Mouse (Mus musculus): ENCODE measurements at regions not wholly inside any gene's neighbourhood (a gene's known extent, or its start where the extent isn't known, plus 50 kb on each side); places are given as distances from the start of the nearest gene placed in this dataset.

DNA sequence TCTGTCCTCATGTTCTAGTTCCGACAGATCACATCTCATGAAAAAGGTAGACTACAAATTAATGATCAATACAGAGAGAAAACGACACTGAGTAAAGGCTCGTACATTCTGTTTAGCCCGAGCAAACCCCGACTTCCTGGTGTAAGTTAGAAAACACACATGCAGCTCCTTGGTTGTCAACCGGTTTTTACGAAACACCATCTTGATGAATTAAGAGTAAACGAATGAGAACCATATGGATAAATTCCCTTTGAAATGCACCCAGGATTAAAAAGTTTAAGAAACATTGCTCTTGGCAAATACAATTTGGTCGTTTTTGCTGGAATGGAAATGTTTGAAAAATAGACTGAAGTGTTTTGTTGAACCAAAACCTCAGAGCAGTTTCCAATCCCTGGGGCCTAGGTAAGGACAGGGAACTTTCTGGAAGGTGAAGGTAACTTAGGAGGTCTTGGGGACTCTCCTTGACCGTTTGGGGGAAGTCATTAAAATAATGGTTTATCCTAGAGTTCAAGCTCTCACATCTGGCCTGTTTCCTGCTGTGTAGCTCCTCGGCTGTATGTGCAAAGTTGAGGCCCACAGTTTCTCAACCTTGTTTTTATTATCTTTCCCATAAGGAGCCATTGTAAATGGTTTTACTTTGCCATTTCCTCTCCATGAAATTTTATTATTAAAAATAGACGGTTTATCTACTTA is 579.3 kb upstream of the Nr5a2 start:
- in situ Hi-C loops (cut with MboI; ENCODE audit: low pct_ligation_motif_present, low pct_unique_long_range_greater_than_20kb, low sequenced_read_pairs) = no loop called here
- Histone ChIP-seq H3K27me3 (replicated peaks) (no peaks in the 10 kb centered on the region), H3K4me1 (ENCODE audit: control insufficient read depth in 1 of 2, insufficient read depth in 2 of 2) (no peaks in the 10 kb centered on the region), H3K4me3 (replicated peaks in 1 of 3; ENCODE audit: low read depth in 2 of 3, low read length in 2 of 3, poor library complexity in 1 of 3) (no peak overlapping the region), H3K4me2 (ENCODE audit: insufficient read depth, low read depth, poor library complexity, severe bottlenecking) (no peak overlapping the region), H3K27ac (ENCODE audit: insufficient read depth, low read depth) (no peak overlapping the region), H3K79me2 (replicated peaks; ENCODE audit: control insufficient read depth, extremely low read depth, insufficient read depth, poor library complexity, severe bottlenecking) (no peaks in the 10 kb centered on the region), H3K36me3 (replicated peaks in 1 of 2; ENCODE audit: control insufficient read depth in 1 of 2, insufficient read depth in 1 of 2, low read length in 1 of 2) (no peaks in the 10 kb centered on the region), H3K9me3 (replicated peaks; ENCODE audit: low read length) (no peaks in the 10 kb centered on the region), H3K9ac (ENCODE audit: insufficient read depth, low read depth) (no peak overlapping the region)
- no peak for DNase-seq (ENCODE audit: extremely low read depth)
- dilution Hi-C loops (cut with MboI; ENCODE audit: extremely low pct_ligation_motif_present, extremely low pct_unique_long_range_greater_than_20kb, low sequenced_read_pairs) = no loop called here
- no peak for TF ChIP-seq SIN3A (IDR thresholded peaks at IDR 0.05; ENCODE audit: low read length)
- TF ChIP-seq ZKSCAN1 (IDR thresholded peaks at IDR 0.05; ENCODE audit: borderline replicate concordance, low read depth, low read length) = no peak
- TF ChIP-seq EP300 (IDR thresholded peaks at IDR 0.05; ENCODE audit: low read length) = no peak
- no peak for TF ChIP-seq RAD21 (IDR thresholded peaks at IDR 0.05; ENCODE audit: low read depth, low read length)
- TF ChIP-seq ZMIZ1 (IDR thresholded peaks at IDR 0.05; ENCODE audit: low read depth, low read length) = no peak
- no peak for TF ChIP-seq ZNF384 (IDR thresholded peaks at IDR 0.05; ENCODE audit: low read depth, low read length)
- no peak for TF ChIP-seq MAFK (IDR thresholded peaks at IDR 0.05; ENCODE audit: insufficient replicate concordance, low read length)
- no peak for TF ChIP-seq KAT2A (IDR thresholded peaks at IDR 0.05; ENCODE audit: insufficient replicate concordance, low read length)
- TF ChIP-seq JUND (conservative IDR thresholded peaks at IDR 0.05; ENCODE audit: low read depth, low read length) = no peak
- TF ChIP-seq POLR2A (IDR thresholded peaks at IDR 0.05; ENCODE audit: low read depth, low read length) = no peak
- TF ChIP-seq E2F4 (IDR thresholded peaks at IDR 0.05; ENCODE audit: insufficient replicate concordance, low read depth, low read length) = no peak
- TF ChIP-seq MEF2A (IDR thresholded peaks at IDR 0.05; ENCODE audit: borderline replicate concordance, low read depth, low read length) = no peak
- no peak for TF ChIP-seq NRF1 (IDR thresholded peaks at IDR 0.05; ENCODE audit: low read depth, low read length)
- TF ChIP-seq MXI1 (IDR thresholded peaks at IDR 0.05; ENCODE audit: low read depth, low read length) = no peak
- no peak for TF ChIP-seq RCOR1 (conservative IDR thresholded peaks at IDR 0.05; ENCODE audit: low read depth, low read length)

- Histone ChIP-seq H3K36me3 (replicated peaks in 1 of 2; ENCODE audit: control insufficient read depth in 1 of 2, insufficient read depth in 1 of 2, low read length in 1 of 2) (no peaks in the 10 kb centered on the region), H3K9me3 (replicated peaks; ENCODE audit: low read length) (no peaks in the 10 kb centered on the region), H3K27ac (ENCODE audit: insufficient read depth, low read depth) (no peak overlapping the region), H3K4me3 (replicated peaks in 1 of 3; ENCODE audit: low read depth in 2 of 3, low read length in 2 of 3, poor library complexity in 1 of 3) (no peak overlapping the region), H3K9ac (ENCODE audit: insufficient read depth, low read depth) (no peak overlapping the region), H3K79me2 (replicated peaks; ENCODE audit: control insufficient read depth, extremely low read depth, insufficient read depth, poor library complexity, severe bottlenecking) (no peaks in the 10 kb centered on the region), H3K4me2 (ENCODE audit: insufficient read depth, low read depth, poor library complexity, severe bottlenecking) (no peak overlapping the region), H3K27me3 (replicated peaks) (no peaks in the 10 kb centered on the region), H3K4me1 (ENCODE audit: control insufficient read depth in 1 of 2, insufficient read depth in 2 of 2) (no peaks in the 10 kb centered on the region)
- DNase-seq (ENCODE audit: extremely low read depth) = no peak
- in situ Hi-C loops (cut with MboI; ENCODE audit: low pct_ligation_motif_present, low pct_unique_long_range_greater_than_20kb, low sequenced_read_pairs) = no loop called here
- TF ChIP-seq KAT2A (IDR thresholded peaks at IDR 0.05; ENCODE audit: insufficient replicate concordance, low read length) = no peak
- TF ChIP-seq TCF12 (IDR thresholded peaks at IDR 0.05; ENCODE audit: low read depth, low read length) = no peak
- TF ChIP-seq MXI1 (IDR thresholded peaks at IDR 0.05; ENCODE audit: low read depth, low read length) = no peak
- TF ChIP-seq NRF1 (IDR thresholded peaks at IDR 0.05; ENCODE audit: low read depth, low read length) = no peak
- no peak for TF ChIP-seq MEF2A (IDR thresholded peaks at IDR 0.05; ENCODE audit: borderline replicate concordance, low read depth, low read length)
- no peak for TF ChIP-seq HCFC1 (IDR thresholded peaks at IDR 0.05; ENCODE audit: low read depth, low read length)
- TF ChIP-seq RAD21 (IDR thresholded peaks at IDR 0.05; ENCODE audit: low read depth, low read length) = no peak
- no peak for TF ChIP-seq USF2 (conservative IDR thresholded peaks at IDR 0.05; ENCODE audit: low read depth, low read length)
- no peak for TF ChIP-seq PAX5 (IDR thresholded peaks at IDR 0.05; ENCODE audit: low read length)
- TF ChIP-seq JUN (IDR thresholded peaks at IDR 0.05; ENCODE audit: insufficient read depth, low read depth, low read length) = no peak
- TF ChIP-seq MYC (IDR thresholded peaks at IDR 0.05; ENCODE audit: low read depth, low read length) = no peak
- no peak for TF ChIP-seq MAX (IDR thresholded peaks at IDR 0.05; ENCODE audit: low read length)
- dilution Hi-C loops (cut with MboI; ENCODE audit: extremely low pct_ligation_motif_present, extremely low pct_unique_long_range_greater_than_20kb, low sequenced_read_pairs) = no loop called here
Observed at GRCm38 (mm10) chr1:137514750-137515149, 554.5 kb upstream of the Nr5a2 start.
